Mouse (Mus musculus) midbrain, embryonic 11.5 days (tissue): Measurements from ENCODE around the gene 2210407C18Rik. TPM values are rescaled to one million over a fixed set of nuclear protein-coding genes. Genes with fewer than 3 reads are reported as not detected.

Experiments
- ATAC-seq: fragments of 200-750 bp; cut with Nextera tagmentation; 2 replicates; pipeline ENCODE4 v1.8.0; 2017; ENCODE audit warnings: moderate TSS enrichment, moderate library complexity; ENCODE audit not compliant: low FRiP score
- DNase-seq: peaks from one replicate; pipeline ENCODE4 v3.0.0; 2015; ENCODE audit warnings: low spot score; ENCODE audit errors: missing footprints
- H3K27ac ChIP-seq: fragments of 300-500 bp; sonication (generic); 2 replicates; pipeline ENCODE4 v1.5.1; 2014; ENCODE audit warnings: low read depth, low read length
- H3K27me3 ChIP-seq: fragments of 300-500 bp; sonication (generic); 2 replicates; pipeline ENCODE4 v1.6.1; 2014; ENCODE audit warnings: mild to moderate bottlenecking, low read length, moderate library complexity, mixed read lengths; ENCODE audit not compliant: control insufficient read depth, insufficient read depth
- H3K36me3 ChIP-seq: fragments of 300-500 bp; sonication (generic); 2 replicates; pipeline ENCODE4 v1.6.1; 2014; ENCODE audit warnings: mild to moderate bottlenecking, low read length, moderate library complexity, mixed read lengths; ENCODE audit not compliant: control insufficient read depth, insufficient read depth
- H3K4me1 ChIP-seq: fragments of 300-500 bp; sonication (generic); 2 replicates; pipeline ENCODE4 v1.6.1; 2014; ENCODE audit warnings: low read length; ENCODE audit not compliant: control insufficient read depth, insufficient read depth
- H3K4me2 ChIP-seq: fragments of 300-500 bp; sonication (generic); 2 replicates; pipeline ENCODE4 v1.6.1; 2014; ENCODE audit warnings: mild to moderate bottlenecking, moderate library complexity
- H3K4me3 ChIP-seq: fragments of 300-500 bp; sonication (generic); 2 replicates; pipeline ENCODE4 v1.5.1; 2014; ENCODE audit warnings: low read depth, low read length
- H3K9ac ChIP-seq: fragments of 300-500 bp; sonication (generic); 2 replicates; pipeline ENCODE4 v1.6.1; 2014; ENCODE audit warnings: low read length
- H3K9me3 ChIP-seq: fragments of 300-500 bp; sonication (generic); 2 replicates; pipeline ENCODE4 v1.6.1; 2016; ENCODE audit warnings: low read length; ENCODE audit not compliant: control insufficient read depth
- WGBS: fragments of 180-500 bp; shearing (Covaris S2); extraction: QIAGEN DNeasy Blood & Tissue Kit; methylation state at CpG from one replicate; pipeline ENCODE4 v1.1.7; 2014; 5-methylcytosine and 5-hydroxymethylcytosine counted together
- polyA plus RNA-seq: library from polyadenylated mRNA; unstranded; fragments of >200 nt; fragmentation: Nextera tagmentation; extraction: Ambion mirVana; gene quantifications from 2 replicates; pipeline ENCODE4 v1.2.1, GENCODE M21; 2014

2210407C18Rik gene
- polyA plus RNA-seq, 1 experiment from 2014 or later: not detected

DNA sequence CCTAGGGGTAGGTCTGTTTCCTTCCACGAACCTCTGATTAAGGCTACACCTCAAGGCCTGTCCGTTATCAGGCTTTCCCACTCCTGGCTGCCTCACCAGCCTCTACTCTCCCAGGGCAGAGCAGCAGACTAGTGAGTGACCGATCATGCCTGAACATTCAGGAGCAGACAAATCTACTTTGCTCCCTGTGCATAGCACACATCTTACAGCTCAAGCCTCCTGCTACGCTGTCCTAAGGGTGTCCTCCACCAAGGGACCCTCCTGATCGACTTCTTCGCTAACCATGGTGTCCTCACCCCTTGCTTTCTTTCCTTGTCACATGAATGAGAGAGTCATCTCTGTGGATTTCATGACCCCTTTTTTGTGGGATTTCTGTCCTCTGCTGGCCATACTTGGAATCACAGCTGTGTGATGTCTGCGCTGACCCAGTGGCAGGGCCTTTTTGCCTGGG lies 28.0 kb downstream of the 2210407C18Rik start:
- Histone ChIP-seq H3K27me3 (no peaks in the 10 kb centered on the region), H3K27ac (no peak overlapping the region), H3K36me3 (no peaks in the 10 kb centered on the region), H3K4me3 (no peak overlapping the region), H3K9me3 (no peaks in the 10 kb centered on the region), H3K9ac (no peak overlapping the region), H3K4me2 (no peak overlapping the region), H3K4me1 (no peaks in the 10 kb centered on the region)
- WGBS: 75% methylated on average over 7 of the region's 7 CpGs
- peak; percentile 85 for DNase-seq
- ATAC-seq: no peak

DNA sequence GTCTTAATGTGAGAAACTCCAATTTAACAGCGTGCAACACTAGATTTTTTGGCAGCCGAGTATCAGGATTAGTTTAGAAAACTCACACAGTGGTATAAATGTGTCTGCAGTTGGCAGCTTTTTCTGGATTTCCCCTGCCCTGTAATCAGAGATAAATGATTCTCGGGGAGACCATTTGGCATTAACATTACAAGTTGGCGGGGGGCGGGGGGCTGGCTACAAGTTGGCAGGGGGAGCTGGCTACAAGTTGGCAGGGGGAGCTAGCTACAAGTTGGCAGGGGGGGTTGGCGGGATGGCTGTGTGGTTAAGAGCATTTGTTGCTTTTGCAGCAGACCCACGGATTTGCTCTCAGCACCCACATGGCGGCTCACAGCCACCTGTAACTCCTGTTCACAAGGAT lies 37.2 kb downstream of the 2210407C18Rik start:
- H3K4me3 ChIP-seq: no peak overlapping the region
- ATAC-seq (no peak), DNase-seq (peak; percentile 62)
- H3K36me3 ChIP-seq: no peaks in the 10 kb centered on the region
- 86% methylated on average over 8 of the region's 8 CpGs for WGBS
- H3K4me2 ChIP-seq: no peak overlapping the region
- no peak overlapping the region for H3K27ac ChIP-seq
- no peaks in the 10 kb centered on the region for H3K9me3 ChIP-seq
- no peaks in the 10 kb centered on the region for H3K4me1 ChIP-seq
- H3K9ac ChIP-seq: no peak overlapping the region
- H3K27me3 ChIP-seq: no peaks in the 10 kb centered on the region

DNA sequence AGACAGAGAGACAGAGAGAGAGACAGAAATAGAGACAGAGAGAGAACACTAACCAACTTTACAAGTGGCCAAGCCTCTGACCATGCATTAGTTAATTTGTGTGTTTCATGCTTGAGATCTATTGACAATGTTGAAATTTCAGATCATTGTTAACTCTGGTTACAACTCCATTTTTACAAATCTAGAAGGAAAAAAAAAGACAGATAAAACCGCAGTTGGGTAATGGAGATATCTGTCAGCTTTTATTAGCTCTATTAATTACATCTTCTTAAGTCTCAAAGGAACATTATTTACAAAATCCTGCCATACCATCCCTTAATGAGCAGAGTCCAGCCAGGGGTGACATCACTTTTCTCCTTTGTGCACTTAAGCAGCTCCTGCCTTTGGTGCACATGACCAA lies 38.4 kb downstream of the 2210407C18Rik start, which contains the start of gene Olfr325:
TSS of gene Olfr325 (plus strand) at position 301 of the 400 bp plus-strand sequence.
- Histone ChIP-seq H3K36me3 (no peaks in the 10 kb centered on the region), H3K4me2 (no peak within 1 kb of the TSS), H3K27ac (no peak within 1 kb of the TSS), H3K9me3 (no peaks in the 10 kb centered on the region), H3K4me1 (no peaks in the 10 kb centered on the region), H3K27me3 (no peaks in the 10 kb centered on the region), H3K4me3 (no peak within 1 kb of the TSS), H3K9ac (no peak within 1 kb of the TSS)
- DNase-seq (peak; percentile 17), ATAC-seq (no peak)
- WGBS: 84% methylated on average over 1 of the region's 1 CpGs

DNA sequence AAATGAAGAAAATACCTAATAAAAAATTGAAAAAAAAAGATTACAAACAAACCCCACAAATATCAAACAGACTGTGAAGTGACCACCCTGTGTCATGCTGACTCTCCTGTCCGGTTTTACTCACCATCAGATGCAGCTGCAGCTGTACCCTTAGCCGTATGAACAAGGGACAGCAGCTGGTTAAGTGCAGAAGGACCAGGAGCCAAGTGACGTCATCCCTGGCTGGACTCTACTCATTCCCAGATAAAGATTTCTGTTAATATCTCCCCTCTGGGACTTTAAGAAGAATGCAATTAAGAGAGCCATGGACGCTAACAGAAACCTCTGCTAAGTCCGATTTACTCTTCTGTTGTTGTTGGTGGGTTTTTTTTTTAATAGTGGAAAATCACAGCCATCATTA lies 45.5 kb downstream of the 2210407C18Rik start, which contains the start of gene Olfr224:
TSS of gene Olfr224 (minus strand) at position 149 of the 400 bp plus-strand sequence.
- H3K9ac ChIP-seq: no peak within 1 kb of the TSS
- no peak within 1 kb of the TSS for H3K4me3 ChIP-seq
- H3K27me3 ChIP-seq: no peaks in the 10 kb centered on the region
- H3K4me1 ChIP-seq: no peaks in the 10 kb centered on the region
- DNase-seq: no peak
- ATAC-seq: no peak
- no peaks in the 10 kb centered on the region for H3K36me3 ChIP-seq
- WGBS: 84% methylated on average over 5 of the region's 5 CpGs
- H3K9me3 ChIP-seq: no peaks in the 10 kb centered on the region
- H3K27ac ChIP-seq: no peak within 1 kb of the TSS
- H3K4me2 ChIP-seq: no peak within 1 kb of the TSS

Other genes starting within 250 kb of the 2210407C18Rik start
- not detected in 2 replicates for gene Lypd8, start 237.0 kb downstream of the 2210407C18Rik start, polyA plus RNA-seq
- not detected in 2 replicates for gene 1810065E05Rik, start 195.0 kb downstream of the 2210407C18Rik start, polyA plus RNA-seq
- gene Gm12253, start 183.5 kb downstream of the 2210407C18Rik start, polyA plus RNA-seq: not detected in 2 replicates
- not detected in 2 replicates for gene Lypd9, start 163.2 kb downstream of the 2210407C18Rik start, polyA plus RNA-seq
- not detected in 2 replicates for gene Olfr30, start 153.8 kb downstream of the 2210407C18Rik start, polyA plus RNA-seq
- not detected in 2 replicates for gene Olfr332, start 123.5 kb downstream of the 2210407C18Rik start, polyA plus RNA-seq
- gene Olfr331, start 113.5 kb downstream of the 2210407C18Rik start, polyA plus RNA-seq: not detected in 2 replicates
- not detected in 2 replicates for gene Olfr330, start 81.2 kb downstream of the 2210407C18Rik start, polyA plus RNA-seq
- gene Olfr329-ps, start 69.7 kb downstream of the 2210407C18Rik start, polyA plus RNA-seq: not detected in 2 replicates
- gene Olfr328, start 60.4 kb downstream of the 2210407C18Rik start, polyA plus RNA-seq: 0.04 TPM in 1 of 2 replicates, not detected in the other
- not detected in 2 replicates for gene Olfr224, start 45.5 kb downstream of the 2210407C18Rik start, polyA plus RNA-seq
- not detected in 2 replicates for gene Olfr325, start 38.3 kb downstream of the 2210407C18Rik start, polyA plus RNA-seq
- not detected in 2 replicates for gene Olfr324, start 21.0 kb downstream of the 2210407C18Rik start, polyA plus RNA-seq
- gene Olfr323, start 14.4 kb upstream of the 2210407C18Rik start, polyA plus RNA-seq: not detected in 2 replicates
- 0.10 and 0.63 TPM in 2 replicates for gene Trim58, start 24.4 kb upstream of the 2210407C18Rik start, polyA plus RNA-seq
- 0.07 TPM in 1 of 2 replicates, not detected in the other for gene Olfr322, start 42.7 kb upstream of the 2210407C18Rik start, polyA plus RNA-seq
- gene Olfr320, start 65.0 kb upstream of the 2210407C18Rik start, polyA plus RNA-seq: not detected in 2 replicates
- not detected in 2 replicates for gene Olfr319, start 83.1 kb upstream of the 2210407C18Rik start, polyA plus RNA-seq
- gene Olfr318, start 107.9 kb upstream of the 2210407C18Rik start, polyA plus RNA-seq: not detected in 2 replicates
- gene Olfr317, start 123.1 kb upstream of the 2210407C18Rik start, polyA plus RNA-seq: 0.04 and 0.15 TPM in 2 replicates
- gene Olfr316, start 136.7 kb upstream of the 2210407C18Rik start, polyA plus RNA-seq: not detected in 2 replicates
- gene Olfr315, start 157.1 kb upstream of the 2210407C18Rik start, polyA plus RNA-seq: not detected in 2 replicates
- not detected in 2 replicates for gene Olfr314, start 166.9 kb upstream of the 2210407C18Rik start, polyA plus RNA-seq
- 3.6 and 5.4 TPM in 2 replicates for gene Fam183b, start 185.9 kb upstream of the 2210407C18Rik start, polyA plus RNA-seq
- not detected in 2 replicates for gene Olfr313, start 198.9 kb upstream of the 2210407C18Rik start, polyA plus RNA-seq
- gene Olfr312, start 213.2 kb upstream of the 2210407C18Rik start, polyA plus RNA-seq: not detected in 2 replicates
- gene Olfr311, start 223.2 kb upstream of the 2210407C18Rik start, polyA plus RNA-seq: not detected in 2 replicates
- 15.6 and 16.9 TPM in 2 replicates for gene Gm12258, start 231.1 kb upstream of the 2210407C18Rik start, polyA plus RNA-seq